Mouse (Mus musculus) lung, postnatal 0 days (tissue): ENCODE data around the gene Cxxc4.

Source experiments
- CTCF ChIP-seq: IDR thresholded peaks from 2 replicates; pipeline ENCODE4 v1.5.1; 2016; ENCODE audit warnings: antibody characterized with exemption, mild to moderate bottlenecking
- EP300 ChIP-seq: IDR thresholded peaks from 2 replicates; pipeline ENCODE4 v1.6.1; 2016; ENCODE audit warnings: antibody characterized with exemption, mild to moderate bottlenecking, control low read depth

GRCm38 (mm10) chr3:134279655-134280054 is 43.4 kb downstream of the Cxxc4 start:
- TF ChIP-seq CTCF (no peak), EP300 (no peak)
